Mouse (Mus musculus) right cerebral cortex, adult 18-20 months (tissue): ENCODE results near the gene Cd68.
"Not testable (repeated sequence)": the region's sequence is repeated elsewhere in the genome, so short reads cannot be mapped to it uniquely, and the experiment has no call there.

Source experiments
- DNase-seq: peaks from one replicate; pipeline ENCODE4 v3.0.0; 2022; ENCODE audit warnings: mixed read lengths

The Cd68 gene

GRCm38 (mm10) chr11:69665961-69666664 is at the start of gene Cd68:
Gene Cd68, minus strand, starts transcription at chr11:69666153.
- peak; percentile 78 for DNase-seq

- no peak for DNase-seq
Measured at GRCm38 (mm10) chr11:69715482-69715881, 49.5 kb upstream of the Cd68 start.

GRCm38 (mm10) chr11:69714636-69715329 is 48.8 kb upstream of the Cd68 start:
- DNase-seq, result no peak

- DNase-seq, result no peak
Measured at GRCm38 (mm10) chr11:69712954-69713672, 47.2 kb upstream of the Cd68 start.

- no peak for DNase-seq
Measured at GRCm38 (mm10) chr11:69711082-69711481, 45.1 kb upstream of the Cd68 start.

- no peak for DNase-seq
Measured at GRCm38 (mm10) chr11:69710470-69710869, 44.5 kb upstream of the Cd68 start.

GRCm38 (mm10) chr11:69709554-69710446 is 43.8 kb upstream of the Cd68 start:
- DNase-seq, result no peak

GRCm38 (mm10) chr11:69708614-69709265 is 42.8 kb upstream of the Cd68 start:
- no peak for DNase-seq

GRCm38 (mm10) chr11:69707873-69708381 is 42.0 kb upstream of the Cd68 start:
- no peak for DNase-seq

GRCm38 (mm10) chr11:69707480-69707847 is 41.5 kb upstream of the Cd68 start:
- no peak for DNase-seq

GRCm38 (mm10) chr11:69706775-69707479 is 41.0 kb upstream of the Cd68 start:
- DNase-seq, result peak; percentile 44

- no peak for DNase-seq
Measured at GRCm38 (mm10) chr11:69704613-69705010, 38.7 kb upstream of the Cd68 start.

GRCm38 (mm10) chr11:69703814-69704612 is 38.1 kb upstream of the Cd68 start:
- no peak for DNase-seq

- not testable (repeated sequence) for DNase-seq
Measured at GRCm38 (mm10) chr11:69703381-69703780, 37.4 kb upstream of the Cd68 start.

GRCm38 (mm10) chr11:69702886-69703285 is 36.9 kb upstream of the Cd68 start:
- not testable (repeated sequence) for DNase-seq

- no peak for DNase-seq
Measured at GRCm38 (mm10) chr11:69699595-69699994, 33.6 kb upstream of the Cd68 start.

GRCm38 (mm10) chr11:69698574-69698973 is 32.6 kb upstream of the Cd68 start:
- no peak for DNase-seq

- DNase-seq, result no peak
Measured at GRCm38 (mm10) chr11:69697396-69697795, 31.4 kb upstream of the Cd68 start.

- peak; percentile 55 for DNase-seq
Measured at GRCm38 (mm10) chr11:69695361-69696181, 29.6 kb upstream of the Cd68 start, which contains the start of the genes Tnfsf12 and Tnfsfm13. Gene Tnfsf12, minus strand, starts transcription at chr11:69695849. Gene Tnfsfm13, minus strand, starts transcription at chr11:69696098.
